Mouse (Mus musculus) brain, embryonic 14.5 days (tissue): Measurements from ENCODE around the gene Rnd2.

Experiments
- CTCF ChIP-seq: fragments of 200-500 bp; IDR thresholded peaks from 2 replicates; pipeline ENCODE4 v1.5.1; 2012; ENCODE audit warnings: inconsistent platforms, mild to moderate bottlenecking, moderate library complexity, borderline replicate concordance; ENCODE audit not compliant: insufficient read depth, insufficient read length; ENCODE audit errors: extremely low read depth
- POLR2A ChIP-seq: fragments of 200-500 bp; IDR thresholded peaks from 2 replicates; pipeline ENCODE4 v1.6.1; 2012; ENCODE audit warnings: mild to moderate bottlenecking, inconsistent platforms, borderline replicate concordance; ENCODE audit not compliant: poor library complexity, insufficient read depth, insufficient read length, severe bottlenecking; ENCODE audit errors: extremely low read depth

DNA sequence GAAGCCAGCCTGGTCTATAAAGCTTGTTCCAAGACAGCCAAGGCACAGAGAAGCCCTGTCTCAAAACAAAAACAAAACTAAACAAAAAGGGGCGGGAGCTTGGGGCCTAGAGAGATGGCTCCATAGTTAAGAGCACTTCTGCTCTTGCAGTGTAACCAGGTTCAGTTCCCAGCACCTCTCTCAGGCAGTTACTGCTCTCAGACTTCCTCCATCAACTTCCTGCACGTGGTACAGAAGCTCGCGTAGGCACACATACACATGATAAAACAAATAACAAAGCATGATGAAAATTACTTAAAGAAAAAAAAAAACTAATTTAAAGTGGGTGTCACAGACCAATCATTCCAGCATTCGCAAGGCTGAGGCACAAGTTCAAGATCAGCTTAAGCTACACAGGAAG lies 44.7 kb upstream of the Rnd2 start:
- TF ChIP-seq CTCF: no peak
- TF ChIP-seq POLR2A: no peak
